Mouse (Mus musculus) right cerebral cortex, postnatal 25 days (tissue): ENCODE data around the gene Cltc.
"Not testable (repeated sequence)": the region's sequence is repeated elsewhere in the genome, so short reads cannot be mapped to it uniquely, and the experiment has no call there.

Experiments used
- DNase-seq: peaks from one replicate; pipeline ENCODE4 v3.0.0; 2022

The Cltc gene

GRCm38 (mm10) chr11:86757480-86758371 is at the start of gene Cltc:
TSS of gene Cltc (minus strand) at chr11:86757565.
- peak; percentile 97 for DNase-seq

DNA sequence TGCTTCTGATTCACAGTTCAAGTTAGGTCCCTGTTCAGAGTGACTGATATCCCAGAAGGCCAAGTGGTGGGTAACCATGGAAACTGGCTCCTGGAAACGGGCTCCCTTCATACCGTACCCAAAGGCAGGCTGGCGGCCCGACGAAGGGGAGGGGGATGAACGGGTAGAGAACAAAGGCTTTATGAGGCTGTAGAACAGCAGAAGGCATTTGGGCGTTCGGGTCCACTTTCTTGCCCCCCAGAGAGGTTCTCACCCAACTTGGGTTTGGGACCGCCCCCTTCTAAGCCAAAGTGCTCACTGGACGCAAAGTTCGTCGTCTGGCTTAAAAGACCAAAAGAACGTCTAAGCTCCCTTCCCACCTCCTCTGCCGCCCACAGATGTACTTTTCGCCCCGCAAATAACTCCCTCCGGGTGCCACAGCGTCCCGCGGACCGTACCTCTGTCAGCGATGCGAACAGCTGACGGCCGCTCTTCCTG is 49.7 kb upstream of the Cltc start:
- peak; percentile 45 for DNase-seq

GRCm38 (mm10) chr11:86794161-86794560 is 36.8 kb upstream of the Cltc start:
- DNase-seq: no peak

GRCm38 (mm10) chr11:86787436-86787835 is 30.1 kb upstream of the Cltc start:
- not testable (repeated sequence) for DNase-seq

DNA sequence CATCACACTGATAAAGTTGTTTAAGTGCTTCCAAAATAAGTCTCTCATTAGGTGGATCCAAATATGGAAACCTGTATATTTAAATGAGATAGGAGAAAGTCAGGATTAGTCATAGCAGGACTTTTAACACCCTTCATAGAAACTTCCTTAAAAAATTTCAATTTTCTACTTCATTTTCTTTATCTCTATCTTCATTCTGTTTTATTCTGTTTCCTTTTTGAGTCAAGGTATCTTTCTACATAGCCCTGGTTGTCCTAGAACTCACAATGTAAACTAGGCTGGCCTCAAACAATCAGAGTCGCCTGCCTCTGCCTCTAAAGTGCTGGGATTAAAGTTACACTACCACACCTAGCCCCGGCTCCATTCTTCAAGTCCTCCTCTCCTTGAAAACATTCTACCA is 28.4 kb upstream of the Cltc start:
- no peak for DNase-seq

- DNase-seq: no peak
Measured at GRCm38 (mm10) chr11:86769884-86770283, 12.5 kb upstream of the Cltc start.

- DNase-seq: no peak
Measured at GRCm38 (mm10) chr11:86764501-86764900, 7.1 kb upstream of the Cltc start.

DNA sequence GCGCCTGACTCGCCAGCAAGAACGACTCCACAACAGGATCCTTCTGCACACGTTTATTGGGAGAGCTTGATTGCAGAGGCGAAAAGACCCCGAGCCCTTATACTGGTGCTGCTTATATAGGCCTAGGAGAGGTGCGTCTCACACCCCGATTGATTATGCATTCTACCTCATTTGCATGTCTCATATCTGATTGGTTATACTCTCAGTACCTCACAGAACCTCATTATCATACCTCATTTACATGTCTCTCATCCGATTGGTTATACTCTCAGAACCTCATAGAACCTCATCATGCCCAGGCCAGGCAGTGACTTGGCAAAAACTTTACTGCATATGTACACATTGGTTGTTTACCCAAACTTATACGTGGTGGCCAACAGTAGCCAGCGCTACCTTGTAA is 5.8 kb upstream of the Cltc start:
- not testable (repeated sequence) for DNase-seq

GRCm38 (mm10) chr11:86760357-86760756 is 3.0 kb upstream of the Cltc start:
- DNase-seq: no peak

GRCm38 (mm10) chr11:86759886-86760285 is 2.5 kb upstream of the Cltc start:
- DNase-seq: no peak

GRCm38 (mm10) chr11:86759226-86759625 is 1.9 kb upstream of the Cltc start:
- no peak for DNase-seq

DNA sequence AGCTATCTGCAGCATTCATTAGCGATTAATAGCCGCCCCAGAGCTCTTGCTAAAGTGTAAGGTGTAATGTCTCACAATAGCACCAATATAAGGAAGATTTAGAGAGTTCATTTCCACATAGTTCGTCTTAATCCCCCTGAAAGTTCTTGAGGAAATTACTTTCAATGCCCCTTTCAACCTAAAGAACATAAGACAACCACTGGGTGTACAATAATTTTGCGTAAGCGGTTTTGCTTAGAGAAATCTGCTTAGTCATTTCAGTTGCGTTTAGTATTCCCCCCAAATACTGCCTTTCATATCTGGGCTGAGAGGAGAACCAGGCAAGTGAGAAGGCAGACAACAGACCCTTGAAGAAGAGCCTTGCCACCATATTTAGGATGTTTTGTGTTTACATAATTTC is 1.2 kb upstream of the Cltc start:
- no peak for DNase-seq

- no peak for DNase-seq
Measured at GRCm38 (mm10) chr11:86757142-86757479, 254 bp downstream of the Cltc start.

- DNase-seq: peak; percentile 19
Measured at GRCm38 (mm10) chr11:86756156-86757141, 916 bp downstream of the Cltc start.

DNA sequence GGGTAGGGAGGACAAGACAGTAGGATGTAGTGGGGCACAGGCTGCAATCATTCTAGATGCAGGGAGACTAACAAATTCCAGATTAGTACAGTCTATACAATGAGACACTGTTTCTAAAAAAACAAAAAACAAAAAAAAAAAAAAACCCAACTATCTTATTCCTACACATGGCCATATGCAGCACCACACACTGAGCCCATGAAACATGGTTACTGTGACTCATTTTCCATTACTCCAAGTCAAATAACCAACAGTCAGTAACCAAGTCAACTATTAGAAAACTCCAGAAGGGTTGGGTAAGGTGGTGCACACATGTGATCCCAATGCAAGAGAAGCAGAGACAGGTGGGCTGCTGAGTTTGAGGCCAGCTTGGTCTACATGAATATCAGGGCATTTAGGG is 5.0 kb downstream of the Cltc start:
- no peak for DNase-seq

DNA sequence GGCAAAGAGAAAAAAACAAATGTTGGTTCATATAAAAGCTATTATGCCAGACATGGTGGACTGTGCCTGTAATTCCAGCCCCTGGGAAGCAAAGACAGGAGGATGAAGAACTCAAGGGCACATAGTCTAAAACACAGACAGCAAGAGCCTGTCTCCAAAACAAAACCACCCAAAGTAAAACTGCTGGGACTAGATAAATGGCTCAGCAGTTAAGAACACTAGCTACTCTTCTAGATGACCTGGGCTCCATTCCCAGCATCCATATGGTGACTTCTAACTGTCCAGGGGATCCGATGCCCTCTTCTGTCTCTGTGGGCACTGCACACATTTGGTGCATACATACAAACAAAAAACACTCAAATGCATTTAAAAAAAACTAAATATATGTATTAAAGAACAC is 6.4 kb downstream of the Cltc start:
- no peak for DNase-seq

GRCm38 (mm10) chr11:86749776-86750423 is 7.5 kb downstream of the Cltc start:
- DNase-seq: no peak

- no peak for DNase-seq
Measured at GRCm38 (mm10) chr11:86745634-86746404, 11.5 kb downstream of the Cltc start.

- no peak for DNase-seq
Measured at GRCm38 (mm10) chr11:86742605-86743004, 14.8 kb downstream of the Cltc start.

DNA sequence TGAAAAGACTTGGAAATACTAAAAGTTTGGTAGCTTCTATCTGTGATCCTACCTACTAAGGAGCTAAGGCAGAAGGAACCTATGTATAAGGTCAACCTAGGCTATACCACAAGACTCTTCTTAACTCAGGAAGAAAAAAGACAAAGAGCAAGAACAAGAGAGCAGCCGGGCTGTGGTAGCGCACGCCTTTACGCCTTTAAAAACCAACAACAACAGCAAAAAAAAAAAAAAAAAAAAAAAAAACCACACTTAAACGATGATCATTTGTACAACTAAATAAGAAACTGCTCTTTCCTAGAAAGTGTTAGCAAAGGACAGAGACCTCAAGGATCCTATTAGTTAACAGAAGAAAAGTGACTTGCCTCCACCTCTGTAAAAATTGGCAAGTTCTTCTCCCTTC is 15.9 kb downstream of the Cltc start:
- DNase-seq: no peak

GRCm38 (mm10) chr11:86739470-86739869 is 17.9 kb downstream of the Cltc start:
- DNase-seq: no peak

DNA sequence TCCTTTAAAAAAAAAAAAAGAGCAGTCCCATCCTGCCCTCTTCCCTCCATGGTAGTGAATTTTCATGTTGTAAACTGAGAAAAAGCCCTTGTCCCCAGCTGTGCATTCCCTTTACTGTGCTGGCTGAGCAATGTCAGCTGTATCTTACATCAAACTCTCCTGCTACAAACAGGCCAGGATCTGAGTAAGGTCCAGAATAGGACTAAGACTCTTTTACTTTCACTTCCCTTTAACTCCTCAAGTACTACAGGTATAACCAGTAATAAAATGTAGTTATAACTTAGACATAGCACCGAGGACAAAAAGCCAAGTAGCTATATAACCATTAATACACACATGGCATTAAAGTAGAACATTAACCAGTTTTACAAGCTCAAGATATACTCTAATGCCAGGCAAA is 18.4 kb downstream of the Cltc start:
- DNase-seq: no peak
